Mouse (Mus musculus) Patski (cell line): ENCODE measurements around the gene Tmem202. TPM values are rescaled to one million over a fixed set of nuclear protein-coding genes. Genes with fewer than 3 reads are reported as not detected.
A peak's percentile ranks its signal among the peaks of the same experiment; 100 is the strongest.

Experiments
- ATAC-seq: fragments of 100-300 bp; one replicate; pipeline ENCODE4 v1.8.0; 2021
- CTCF ChIA-PET: fragments of 350-600 bp; sonication (Branson Sonifier 250); formaldehyde crosslinking; loops from one replicate; lab custom pipeline; 2022; ENCODE audit warnings: inconsistent platforms; lab: Charles Lee
- POLR2A ChIA-PET: fragments of 350-600 bp; sonication (Branson Sonifier 250); formaldehyde crosslinking; loops from one replicate; lab custom pipeline; 2022; ENCODE audit warnings: antibody characterized with exemption, inconsistent platforms; lab: Charles Lee
- DNase-seq: peaks from one replicate; pipeline ENCODE4 v3.0.0-alpha.2; 2011; ENCODE audit warnings: low read depth, low spot score
- H3K27me3 ChIP-seq: fragments of 371-371 bp; one replicate; pipeline ENCODE4 v1.5.1; 2021
- CTCF ChIP-seq: fragments of 100-300 bp; IDR thresholded peaks from one replicate; pipeline ENCODE4 v1.5.1; 2021
- in situ Hi-C: fragments of 300-500 bp; cut with MboI; formaldehyde crosslinking; loops from 3 replicates; pipeline ENCODE4 v1.11.1; 2018; ENCODE audit warnings: low pct_unique_long_range_greater_than_20kb, mixed read lengths
- polyA plus RNA-seq: library from polyadenylated mRNA; unstranded; gene quantifications from one replicate; pipeline ENCODE4 v1.2.3, GENCODE M21; 2021

Gene Tmem202
- polyA plus RNA-seq, 1 experiment from 2014 or later = 0.95 TPM

- no peak for ATAC-seq
- POLR2A ChIA-PET = interaction anchor here (0.6 to 0.7 kb wide), 2 partner anchors 10 to 22 kb away, joined by 3 read pairs; no protein-coding TSS in a partner anchor
- in situ Hi-C loops = no loop called here
Measured at GRCm38 (mm10) chr9:59512381-59512780, 27.3 kb downstream of the Tmem202 start.

DNA sequence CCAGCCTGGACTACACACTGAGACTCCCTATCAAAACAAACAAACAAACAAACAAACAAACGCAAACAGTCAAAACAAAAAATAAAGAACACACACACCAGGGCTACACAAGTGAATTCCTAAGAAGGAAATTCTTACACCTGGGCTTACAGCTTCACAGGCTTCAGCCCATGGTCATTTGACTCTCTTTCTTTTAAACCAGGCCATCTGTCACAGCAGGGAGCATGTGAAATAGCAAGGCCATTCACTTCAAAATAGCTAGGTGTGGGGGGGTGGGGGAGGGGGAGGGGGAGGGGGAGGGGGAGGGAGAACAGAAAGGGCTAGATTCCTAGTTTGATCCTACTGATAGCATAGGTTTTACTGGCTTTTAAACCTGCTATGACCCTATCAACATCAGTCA is 31.5 kb downstream of the Tmem202 start:
- CTCF ChIA-PET = no interaction called here
- no peak for TF ChIP-seq CTCF
- DNase-seq (no peak), ATAC-seq (no peak)
- in situ Hi-C loops = no loop called here
- no peaks in the 10 kb centered on the region for H3K27me3 ChIP-seq
- POLR2A ChIA-PET = interaction anchor here (1.6 kb wide), 1 partner anchor 10 kb away, joined by 3 read pairs; no protein-coding TSS in a partner anchor

More at GRCm38 (mm10) chr9:59512381-59512780, 27.3 kb downstream of the Tmem202 start:
- TF ChIP-seq CTCF = no peak
- no peak for DNase-seq
- CTCF ChIA-PET = no interaction called here
- no peaks in the 10 kb centered on the region for H3K27me3 ChIP-seq

GRCm38 (mm10) chr9:59487331-59487730 is 52.3 kb downstream of the Tmem202 start:
- in situ Hi-C loops = no loop called here
- POLR2A ChIA-PET = no interaction called here

GRCm38 (mm10) chr9:59486549-59487065 is 53.0 kb downstream of the Tmem202 start, which contains the start of gene Arih1:
Arih1 (minus strand) TSS chr9:59486618.
- ATAC-seq (peak; percentile 96), DNase-seq (peak; percentile 75)
- CTCF ChIA-PET = no interaction called here
- in situ Hi-C loops = no loop called here
- no peaks in the 10 kb centered on the region for H3K27me3 ChIP-seq
- no peak for TF ChIP-seq CTCF
- POLR2A ChIA-PET = no interaction called here

More at GRCm38 (mm10) chr9:59487331-59487730, 52.3 kb downstream of the Tmem202 start:
- CTCF ChIA-PET = no interaction called here
- H3K27me3 ChIP-seq = no peaks in the 10 kb centered on the region
- no peak for TF ChIP-seq CTCF
- ATAC-seq = no peak
- no peak for DNase-seq

DNA sequence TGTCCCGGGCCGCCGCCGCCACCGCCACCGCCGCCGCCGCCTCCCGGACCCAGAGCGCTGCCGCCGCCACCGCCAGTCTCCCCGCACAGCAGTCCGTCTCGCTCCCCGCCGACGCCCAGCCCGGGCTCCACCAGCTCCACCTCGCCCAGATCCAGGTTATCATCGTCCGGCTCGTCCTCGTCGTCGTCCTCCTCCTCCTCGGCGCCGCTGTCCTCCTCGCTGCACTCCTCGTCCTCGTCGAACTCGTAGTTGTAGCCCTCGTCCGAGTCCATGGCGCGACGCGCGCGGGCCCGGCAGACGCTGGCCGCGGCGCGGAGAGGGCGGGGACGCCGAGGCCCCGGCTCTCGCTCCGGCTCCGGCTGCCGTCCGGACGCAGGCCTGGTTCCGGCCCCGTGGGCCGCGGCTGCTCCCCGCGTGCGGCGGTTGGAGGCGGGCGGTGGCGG is 53.5 kb downstream of the Tmem202 start:
- ChIA-PET POLR2A (no interaction called here), CTCF (no interaction called here)
- no peak for DNase-seq
- peak; percentile 57 for ATAC-seq
- in situ Hi-C loops = no loop called here
- no peaks in the 10 kb centered on the region for H3K27me3 ChIP-seq
- TF ChIP-seq CTCF = no peak

DNA sequence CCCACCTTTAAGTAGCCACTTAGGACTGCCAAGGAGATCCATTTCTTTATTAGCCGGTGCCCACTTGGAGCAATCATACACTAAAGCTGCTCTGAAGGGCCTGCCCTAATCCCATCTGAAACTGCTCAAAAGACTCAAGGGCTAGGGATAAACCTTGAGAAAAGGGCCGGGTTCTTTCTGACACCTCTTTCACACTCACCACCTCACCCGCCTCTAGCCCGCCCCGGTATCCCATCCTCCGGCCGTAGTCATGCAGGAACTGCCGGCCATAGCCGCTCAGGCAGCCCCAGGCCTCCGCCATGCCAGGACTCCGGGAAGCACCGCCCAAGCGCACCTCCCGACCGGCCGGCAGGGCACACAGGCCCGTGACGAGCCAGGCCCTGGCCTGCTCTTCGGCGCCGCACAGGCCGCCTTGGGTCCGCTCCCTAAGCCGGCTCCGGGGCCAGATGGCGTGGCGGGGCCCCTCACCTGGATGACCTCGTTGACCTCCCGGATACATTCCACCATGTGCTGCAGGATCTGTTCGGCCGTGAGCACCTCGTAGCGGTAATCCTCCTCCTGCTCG is 54.1 kb downstream of the Tmem202 start:
- TF ChIP-seq CTCF = no peak
- ChIA-PET CTCF (interaction anchor here (1.2 to 1.4 kb wide), 2 partner anchors 98 to 161 kb away, joined by 3 to 4 read pairs; no protein-coding TSS in a partner anchor), POLR2A (no interaction called here)
- in situ Hi-C loops = no loop called here
- DNase-seq (no peak), ATAC-seq (peak; percentile 48)
- no peaks in the 10 kb centered on the region for H3K27me3 ChIP-seq

DNA sequence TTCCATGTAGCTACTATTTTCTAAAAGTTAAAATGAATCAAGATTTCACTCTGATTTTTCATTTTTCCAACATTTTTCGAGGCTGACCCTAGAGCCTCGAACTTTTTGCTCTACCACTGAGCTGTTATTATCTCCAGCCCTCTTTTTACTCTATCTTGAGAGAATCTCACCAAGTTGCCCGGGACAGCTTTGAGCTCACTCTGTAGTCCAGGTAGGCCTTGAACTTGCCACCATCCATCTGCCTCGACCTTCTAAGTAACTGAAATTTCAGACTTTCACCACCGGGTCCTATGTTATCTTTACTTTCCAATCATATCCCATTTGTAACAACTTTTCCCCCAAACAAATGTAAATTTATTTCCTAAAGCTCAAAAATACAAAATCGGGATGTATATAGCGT is 54.9 kb downstream of the Tmem202 start:
- TF ChIP-seq CTCF = no peak
- no peaks in the 10 kb centered on the region for H3K27me3 ChIP-seq
- POLR2A ChIA-PET = interaction anchor here (0.6 kb wide), 1 partner anchor 292 kb away, joined by 5 read pairs; no protein-coding TSS in a partner anchor
- CTCF ChIA-PET = interaction anchor here (0.6 to 1.4 kb wide), 3 partner anchors 99 to 161 kb away, joined by 3 to 4 read pairs (median 3); no protein-coding TSS in a partner anchor
- in situ Hi-C loops = no loop called here
- no peak for DNase-seq
- ATAC-seq = no peak

DNA sequence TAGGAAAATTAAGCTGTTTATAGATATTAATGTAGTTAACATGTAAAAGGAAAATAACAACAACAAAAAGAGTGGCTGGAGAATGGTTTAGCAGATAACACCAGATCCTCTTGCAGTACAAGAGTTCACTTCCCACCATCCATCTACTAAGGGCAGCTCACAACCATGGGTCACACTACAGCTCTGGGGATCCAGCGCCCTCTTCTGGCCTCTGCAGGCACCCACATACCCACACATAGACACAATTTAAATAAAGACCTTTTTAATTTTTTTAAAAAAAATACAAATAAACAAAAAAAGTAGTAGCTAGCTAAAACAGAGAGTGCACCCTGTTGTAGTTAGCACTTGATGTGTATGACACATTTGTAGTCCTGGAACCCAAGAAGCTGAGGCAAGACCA is 57.2 kb downstream of the Tmem202 start:
- DNase-seq (no peak), ATAC-seq (no peak)
- H3K27me3 ChIP-seq = no peaks in the 10 kb centered on the region
- ChIA-PET CTCF (interaction anchor here (0.9 to 3.9 kb wide), 12 partner anchors 9 to 469 kb away, joined by 3 to 22 read pairs (median 3); no protein-coding TSS in a partner anchor), POLR2A (no interaction called here)
- TF ChIP-seq CTCF = peak; percentile 85
- in situ Hi-C loops = no loop called here

- POLR2A ChIA-PET = no interaction called here
- TF ChIP-seq CTCF = no peak
- no peak for ATAC-seq
- CTCF ChIA-PET = no interaction called here
- in situ Hi-C loops = loop anchor here (5.0 kb wide), 1 partner anchor 129 kb away; no protein-coding TSS in a partner anchor
- H3K27me3 ChIP-seq = no peaks in the 10 kb centered on the region
- DNase-seq = no peak
Measured at GRCm38 (mm10) chr9:59476617-59477016, 63.0 kb downstream of the Tmem202 start.

DNA sequence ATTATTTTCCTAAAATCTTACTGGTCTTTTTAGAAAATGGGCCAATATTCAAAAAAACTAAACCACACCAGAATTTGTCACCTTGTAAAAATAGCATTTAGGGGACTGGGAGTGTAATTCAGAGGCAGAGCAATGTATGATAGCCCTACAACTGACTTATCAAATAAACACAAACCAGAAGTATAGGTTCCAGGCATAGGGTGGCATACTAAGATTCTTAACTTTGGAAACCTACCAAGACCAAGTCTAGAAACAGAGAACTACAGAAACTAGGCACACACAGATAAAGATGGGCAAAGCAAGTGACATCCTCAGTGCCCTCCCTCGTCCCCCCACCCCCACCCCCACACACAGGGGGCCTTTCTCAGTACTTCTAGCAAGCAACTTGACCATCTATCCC is 64.8 kb downstream of the Tmem202 start:
- no peak for TF ChIP-seq CTCF
- in situ Hi-C loops = loop anchor here (5.0 kb wide), 1 partner anchor 128 kb away; no protein-coding TSS in a partner anchor
- H3K27me3 ChIP-seq = no peaks in the 10 kb centered on the region
- ATAC-seq = no peak
- CTCF ChIA-PET = interaction anchor here (1.7 kb wide), 1 partner anchor 8 kb away, joined by 4 read pairs; no protein-coding TSS in a partner anchor
- POLR2A ChIA-PET = interaction anchor here (0.7 kb wide), 1 partner anchor 39 kb away, joined by 3 read pairs; no protein-coding TSS in a partner anchor
- no peak for DNase-seq

GRCm38 (mm10) chr9:59473171-59473570 is 66.5 kb downstream of the Tmem202 start:
- POLR2A ChIA-PET = no interaction called here
- no peak for TF ChIP-seq CTCF
- no peaks in the 10 kb centered on the region for H3K27me3 ChIP-seq
- ATAC-seq (no peak), DNase-seq (no peak)
- CTCF ChIA-PET = interaction anchor here (1.7 kb wide), 1 partner anchor 10 kb away, joined by 4 read pairs; no protein-coding TSS in a partner anchor
- in situ Hi-C loops = no loop called here
